Mouse (Mus musculus): ENCODE measurements at regions not wholly inside any gene's neighbourhood (a gene's known extent, or its start where the extent isn't known, plus 50 kb on each side); places are given as distances from the start of the nearest gene placed in this dataset.
A peak's percentile ranks its signal among the peaks of the same experiment; 100 is the strongest.

GRCm38 (mm10) chr16:88412287-88412686 lies 94.5 kb downstream of the Cldn17 start:
- DNase-seq (ENCODE audit: low spot score) = no peak

- DNase-seq (ENCODE audit: low spot score) = peak; percentile 35
Measured at GRCm38 (mm10) chr16:88408144-88408543, 98.6 kb downstream of the Cldn17 start.

- DNase-seq (ENCODE audit: low spot score) = no peak
Measured at GRCm38 (mm10) chr16:88404331-88404730, 102.4 kb downstream of the Cldn17 start.

GRCm38 (mm10) chr16:88399881-88400280 lies 106.9 kb downstream of the Cldn17 start:
- DNase-seq (ENCODE audit: low spot score) = no peak

- no peak for DNase-seq (ENCODE audit: low spot score)
Measured at GRCm38 (mm10) chr16:88392764-88393163, 102.7 kb upstream of the Grik1 start.

GRCm38 (mm10) chr16:88381605-88382279 lies 91.7 kb upstream of the Grik1 start:
- DNase-seq (ENCODE audit: low spot score) = no peak

DNA sequence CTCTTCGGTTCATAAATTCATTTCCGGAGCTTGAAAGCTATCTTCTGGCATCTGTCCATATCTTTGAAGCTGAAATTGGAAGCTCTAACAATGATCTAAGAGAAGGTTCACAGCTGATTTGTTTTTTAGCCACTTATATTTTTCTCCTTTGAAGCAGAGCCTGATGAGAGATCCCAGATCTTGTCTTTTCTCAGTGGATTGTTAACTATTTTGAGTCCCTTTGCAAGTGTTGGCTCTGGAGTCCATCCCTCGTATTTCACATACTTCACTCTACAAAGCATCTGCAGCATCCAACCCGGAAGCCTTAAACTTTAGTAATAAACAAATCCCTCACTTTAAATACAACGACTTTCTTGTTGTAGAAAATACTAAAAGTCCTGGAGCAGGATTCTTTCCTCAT lies 85.6 kb upstream of the Grik1 start:
- DNase-seq (ENCODE audit: low spot score) = no peak

DNA sequence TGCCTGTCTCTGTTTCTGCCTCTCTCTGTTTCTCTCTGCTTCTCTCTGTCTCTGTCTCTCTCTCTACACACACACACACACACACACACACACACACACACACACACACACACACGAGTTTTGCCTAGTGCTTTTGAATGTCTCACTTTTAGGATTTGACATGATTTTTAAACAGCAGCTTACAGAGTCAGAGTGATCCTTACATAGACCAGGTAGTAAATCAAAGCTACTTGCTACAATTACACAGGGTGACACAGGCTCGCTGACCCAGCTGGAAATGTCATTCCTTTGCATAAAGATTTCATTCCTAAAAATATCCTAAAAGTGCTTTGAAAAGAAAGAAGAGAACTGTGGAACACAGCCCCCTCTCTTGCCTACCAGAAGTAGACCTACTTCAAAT lies 84.5 kb upstream of the Grik1 start:
- no peak for DNase-seq (ENCODE audit: low spot score)

- peak; percentile 44 for DNase-seq (ENCODE audit: low spot score)
Measured at GRCm38 (mm10) chr16:88372034-88372433, 82.0 kb upstream of the Grik1 start.

DNA sequence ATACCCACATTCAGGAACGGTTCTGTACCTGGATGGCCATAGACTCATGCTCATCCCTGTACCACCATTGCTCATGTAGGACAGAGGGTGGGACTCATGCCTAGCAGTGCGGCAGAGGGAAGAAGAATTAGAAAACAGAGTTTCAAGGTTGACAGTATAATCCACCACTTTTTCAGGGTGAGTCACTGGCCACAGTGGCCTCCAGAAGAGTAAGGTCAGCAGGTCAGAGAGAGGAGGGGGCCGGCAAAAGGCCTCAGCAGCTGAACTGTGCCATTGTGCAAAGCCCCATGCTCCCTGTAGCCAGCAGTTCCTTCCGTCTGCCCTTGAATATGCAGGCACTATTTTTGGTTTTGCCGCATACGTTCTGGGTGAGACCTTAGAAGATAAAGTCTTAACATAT lies 78.1 kb upstream of the Grik1 start:
- no peak for DNase-seq (ENCODE audit: low spot score)

- no peak for DNase-seq (ENCODE audit: low spot score)
Measured at GRCm38 (mm10) chr16:88367162-88367561, 77.1 kb upstream of the Grik1 start.

DNA sequence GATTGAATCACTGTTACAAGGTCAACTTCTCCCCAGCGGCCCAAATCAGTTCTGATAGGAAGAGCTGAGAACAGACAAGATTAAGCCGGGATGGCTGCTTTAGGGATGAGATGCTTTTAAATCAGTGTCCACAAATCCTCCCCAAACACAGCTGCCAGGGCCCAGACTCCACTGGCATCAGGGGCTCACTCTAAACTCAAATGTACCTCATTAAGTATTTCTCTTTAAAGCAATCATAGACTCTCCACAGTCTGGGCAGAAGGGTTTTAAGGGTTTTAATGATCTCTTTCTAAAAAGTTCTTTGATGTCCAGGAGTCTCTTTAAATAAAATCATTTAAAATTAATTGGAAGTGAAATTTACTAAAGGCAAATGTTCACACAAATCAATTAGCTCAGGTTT lies 70.0 kb upstream of the Grik1 start:
- no peak for DNase-seq (ENCODE audit: low spot score)
